Mouse (Mus musculus) frontal cortex, adult 2 months (tissue): ENCODE measurements around the gene H2-Q2. TPM values are rescaled to one million over a fixed set of nuclear protein-coding genes. Genes with fewer than 3 reads are reported as not detected.
"Not testable (repeated sequence)": the region's sequence is repeated elsewhere in the genome, so short reads cannot be mapped to it uniquely, and the experiment has no call there.

Experiments
- DNase-seq, 2 experiments: peaks; one replicate each; pipeline ENCODE4 v3.0.0; 2022; ENCODE audit warnings: low spot score in 1 of 2; ENCODE audit errors: extremely low spot score in 1 of 2
- polyA plus RNA-seq: library from polyadenylated mRNA; depleted of rRNA; stranded (reverse); fragments of >200 nt; gene quantifications from 2 replicates; pipeline ENCODE4 v1.2.3, GENCODE M21; 2012; rRNA removed

The H2-Q2 gene
- polyA plus RNA-seq, 1 experiment = 0.14 TPM

DNA sequence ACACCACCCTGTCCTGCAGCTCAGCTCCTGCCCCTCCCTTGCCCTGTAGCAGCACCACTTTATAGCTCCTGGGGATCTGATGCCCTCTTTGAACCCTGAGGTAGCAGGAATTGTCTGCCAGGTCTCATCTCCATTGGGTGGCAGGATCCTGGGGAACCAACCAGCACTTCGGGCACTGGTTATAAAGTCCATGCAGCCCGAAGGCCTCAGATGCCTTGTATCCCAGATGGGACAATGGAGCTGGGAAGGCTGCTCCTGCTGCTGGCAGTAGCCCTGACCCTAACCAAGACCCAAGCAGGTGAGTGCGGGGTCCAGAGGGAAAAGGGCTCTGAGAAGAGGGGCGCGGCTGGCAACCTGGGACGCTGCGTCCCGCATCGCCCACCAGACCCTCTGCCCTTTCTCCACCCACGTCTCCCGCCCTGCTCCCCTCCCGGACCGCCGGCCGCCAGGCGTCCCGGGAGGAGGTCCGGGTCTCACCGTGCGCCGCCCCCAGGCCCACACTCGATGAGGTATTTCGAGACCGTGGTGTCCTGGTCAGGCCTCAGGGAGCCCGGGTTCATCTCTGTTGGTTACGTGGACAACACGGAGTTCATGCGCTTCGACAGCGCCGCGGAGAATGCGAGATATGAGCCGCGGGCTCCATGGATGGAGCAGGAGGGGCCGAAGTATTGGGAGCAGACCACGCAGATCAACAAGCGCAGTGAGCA, 16.9 kb downstream of the H2-Q2 start:
- DNase-seq = no peak

DNA sequence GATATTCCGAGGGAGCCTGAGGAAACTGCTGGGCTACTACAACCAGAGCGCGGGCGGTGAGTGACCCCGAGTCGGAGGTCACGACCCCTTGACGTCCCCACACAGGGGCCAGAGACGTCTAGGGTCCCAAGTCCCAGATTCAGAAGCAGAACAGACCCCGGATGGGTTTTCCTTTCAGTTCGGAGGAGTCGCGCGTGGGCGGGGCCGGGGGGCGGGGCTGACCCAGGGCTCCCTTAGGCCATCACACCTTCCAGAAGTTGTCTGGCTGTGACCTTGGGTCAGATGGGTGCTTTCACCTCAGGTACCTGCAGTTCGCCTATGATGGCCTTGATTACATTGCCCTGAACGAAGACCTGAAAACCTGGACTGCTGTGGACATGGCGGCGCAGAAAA, 17.4 kb downstream of the H2-Q2 start:
- no peak for DNase-seq

DNA sequence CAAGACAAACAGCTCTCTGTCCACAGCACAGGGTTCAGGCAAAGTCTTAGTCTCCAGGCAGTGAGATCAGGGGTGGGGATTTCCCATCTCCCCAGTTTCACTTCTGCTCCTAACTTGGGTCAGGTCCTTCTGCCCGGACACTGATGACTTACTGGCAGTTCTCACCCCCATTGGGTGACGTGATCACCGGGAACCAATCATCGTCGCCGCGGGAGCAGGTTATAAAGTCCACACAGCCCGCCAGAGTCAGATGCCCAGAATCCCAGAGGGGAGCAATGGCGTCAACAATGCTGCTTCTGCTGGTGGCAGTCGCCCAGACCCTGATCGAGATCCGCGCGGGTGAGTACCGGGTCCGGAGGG, 37.3 kb downstream of the H2-Q2 start, which contains the start of gene H2-Q4:
TSS of gene H2-Q4 (plus strand) at position 249 of the 360 bp plus-strand sequence.
- peak; percentile 52 to 80 for DNase-seq

- no peak for DNase-seq
These were observed 37.8 kb downstream of the H2-Q2 start for GRCm38 (mm10) chr17:35379729-35380451.

- DNase-seq = not testable (repeated sequence)
These were observed 47.8 kb downstream of the H2-Q2 start for GRCm38 (mm10) chr17:35389796-35390195.

GRCm38 (mm10) chr17:35392671-35393070, 50.6 kb downstream of the H2-Q2 start:
- DNase-seq = not testable (repeated sequence)

DNA sequence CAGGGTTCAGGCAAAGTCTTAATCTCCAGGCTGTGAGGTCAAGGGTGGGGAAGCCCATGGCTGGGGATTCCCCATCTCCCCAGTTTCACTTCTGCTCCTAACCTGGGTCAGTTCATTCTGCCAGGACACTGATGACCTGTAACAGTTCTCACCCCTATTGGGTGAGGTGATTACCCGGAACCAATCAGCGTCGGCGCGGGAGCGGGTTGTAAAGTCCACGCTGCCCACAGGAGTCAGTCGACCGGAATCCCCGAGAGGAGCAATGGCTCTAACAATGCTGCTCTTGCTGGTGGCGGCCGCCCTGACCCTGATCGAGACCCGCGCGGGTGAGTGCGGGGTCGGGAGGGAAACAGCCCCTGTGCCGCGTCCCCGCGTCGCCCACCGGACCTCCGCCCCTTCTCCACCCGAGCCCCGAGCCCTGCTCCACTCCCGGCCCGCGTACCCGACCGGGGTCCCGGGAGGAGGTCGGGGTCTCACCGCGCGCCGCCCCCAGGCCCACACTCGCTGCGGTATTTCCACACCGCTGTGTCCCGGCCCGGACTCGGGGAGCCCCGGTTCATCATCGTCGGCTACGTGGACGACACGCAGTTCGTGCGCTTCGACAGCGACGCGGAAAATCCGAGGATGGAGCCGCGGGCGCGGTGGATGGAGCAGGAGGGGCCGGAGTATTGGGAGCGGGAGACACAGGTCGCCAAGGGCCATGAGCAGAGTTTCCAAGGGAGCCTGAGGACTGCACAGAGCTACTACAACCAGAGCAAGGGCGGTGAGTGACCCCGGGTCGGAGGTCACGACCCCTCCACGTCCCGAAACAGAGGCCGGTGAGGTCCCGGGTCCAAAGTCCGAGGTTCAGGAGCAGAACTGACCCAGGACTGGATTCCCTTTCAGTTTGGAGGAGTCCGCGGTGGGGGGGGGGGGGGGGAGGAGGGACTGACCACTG, 52.1 kb downstream of the H2-Q2 start:
- DNase-seq = not testable (repeated sequence)

Other genes starting within 250 kb of the H2-Q2 start
- 0.38 TPM in 1 of 2 replicates, not detected in the other for gene Ly6g5c, start 234.0 kb upstream of the H2-Q2 start, polyA plus RNA-seq
- gene Ly6g5b, start 226.8 kb upstream of the H2-Q2 start, polyA plus RNA-seq = 1.2 and 2.0 TPM in 2 replicates
- 18.9 and 20.2 TPM in 2 replicates for gene Gpank1, start 220.8 kb upstream of the H2-Q2 start, polyA plus RNA-seq
- gene Csnk2b, start 220.2 kb upstream of the H2-Q2 start, polyA plus RNA-seq = 173 and 179 TPM in 2 replicates
- gene D17H6S53E, start 215.9 kb upstream of the H2-Q2 start, polyA plus RNA-seq = 8.2 and 9.1 TPM in 2 replicates
- gene Apom, start 210.2 kb upstream of the H2-Q2 start, polyA plus RNA-seq = 0.40 and 0.78 TPM in 2 replicates
- 199 and 213 TPM in 2 replicates for gene Bag6, start 207.1 kb upstream of the H2-Q2 start, polyA plus RNA-seq
- gene Prrc2a, start 177.3 kb upstream of the H2-Q2 start, polyA plus RNA-seq = 261 and 306 TPM in 2 replicates
- gene Aif1, start 166.2 kb upstream of the H2-Q2 start, polyA plus RNA-seq = 11.2 and 17.2 TPM in 2 replicates
- 14.3 and 20.7 TPM in 2 replicates for gene Lst1, start 153.8 kb upstream of the H2-Q2 start, polyA plus RNA-seq
- 0.78 and 0.88 TPM in 2 replicates for gene Ltb, start 147.8 kb upstream of the H2-Q2 start, polyA plus RNA-seq
- gene Tnf, start 140.2 kb upstream of the H2-Q2 start, polyA plus RNA-seq = 0.11 and 0.14 TPM in 2 replicates
- 0.06 and 0.17 TPM in 2 replicates for gene Lta, start 136.9 kb upstream of the H2-Q2 start, polyA plus RNA-seq
- gene Gm16181, start 121.4 kb upstream of the H2-Q2 start, polyA plus RNA-seq = not detected in 2 replicates
- gene Atp6v1g2, start 108.6 kb upstream of the H2-Q2 start, polyA plus RNA-seq = 665 and 695 TPM in 2 replicates
- 13.7 and 15.1 TPM in 2 replicates for gene Nfkbil1, start 106.5 kb upstream of the H2-Q2 start, polyA plus RNA-seq
- gene Ddx39b, start 100.5 kb upstream of the H2-Q2 start, polyA plus RNA-seq = 438 and 444 TPM in 2 replicates
- 66.1 and 69.2 TPM in 2 replicates for gene H2-D1, start 79.5 kb upstream of the H2-Q2 start, polyA plus RNA-seq
- gene H2-Q1, start 21.8 kb upstream of the H2-Q2 start, polyA plus RNA-seq = 0.44 and 1.1 TPM in 2 replicates
- 9.1 and 9.7 TPM in 2 replicates for gene H2-Q4, start 37.4 kb downstream of the H2-Q2 start, polyA plus RNA-seq
- 0.88 and 0.99 TPM in 2 replicates for gene H2-Q6, start 82.6 kb downstream of the H2-Q2 start, polyA plus RNA-seq
- gene H2-Q7, start 96.9 kb downstream of the H2-Q2 start, polyA plus RNA-seq = 1.8 and 2.3 TPM in 2 replicates
- 0.10 and 0.11 TPM in 2 replicates for gene H2-Q10, start 127.8 kb downstream of the H2-Q2 start, polyA plus RNA-seq
- 0.10 TPM in 1 of 2 replicates, not detected in the other for gene Pou5f1, start 163.8 kb downstream of the H2-Q2 start, polyA plus RNA-seq
- 7.2 and 7.7 TPM in 2 replicates for gene Tcf19, start 174.6 kb downstream of the H2-Q2 start, polyA plus RNA-seq
- 10.7 and 11.6 TPM in 2 replicates for gene Cchcr1, start 174.9 kb downstream of the H2-Q2 start, polyA plus RNA-seq
- 0.44 and 0.65 TPM in 2 replicates for gene Psors1c2, start 191.0 kb downstream of the H2-Q2 start, polyA plus RNA-seq
- 0.70 and 0.99 TPM in 2 replicates for gene Cdsn, start 209.9 kb downstream of the H2-Q2 start, polyA plus RNA-seq
- not detected in 2 replicates for gene 2300002M23Rik, start 225.2 kb downstream of the H2-Q2 start, polyA plus RNA-seq